Mouse (Mus musculus) embryo, embryonic 11.5 days (tissue): ENCODE measurements around the gene Nfatc4.

Experiments used
- DNase-seq: peaks from one replicate; pipeline ENCODE4 v3.0.0-alpha.2; 2012; ENCODE audit warnings: low read depth, low spot score

The Nfatc4 gene

DNA sequence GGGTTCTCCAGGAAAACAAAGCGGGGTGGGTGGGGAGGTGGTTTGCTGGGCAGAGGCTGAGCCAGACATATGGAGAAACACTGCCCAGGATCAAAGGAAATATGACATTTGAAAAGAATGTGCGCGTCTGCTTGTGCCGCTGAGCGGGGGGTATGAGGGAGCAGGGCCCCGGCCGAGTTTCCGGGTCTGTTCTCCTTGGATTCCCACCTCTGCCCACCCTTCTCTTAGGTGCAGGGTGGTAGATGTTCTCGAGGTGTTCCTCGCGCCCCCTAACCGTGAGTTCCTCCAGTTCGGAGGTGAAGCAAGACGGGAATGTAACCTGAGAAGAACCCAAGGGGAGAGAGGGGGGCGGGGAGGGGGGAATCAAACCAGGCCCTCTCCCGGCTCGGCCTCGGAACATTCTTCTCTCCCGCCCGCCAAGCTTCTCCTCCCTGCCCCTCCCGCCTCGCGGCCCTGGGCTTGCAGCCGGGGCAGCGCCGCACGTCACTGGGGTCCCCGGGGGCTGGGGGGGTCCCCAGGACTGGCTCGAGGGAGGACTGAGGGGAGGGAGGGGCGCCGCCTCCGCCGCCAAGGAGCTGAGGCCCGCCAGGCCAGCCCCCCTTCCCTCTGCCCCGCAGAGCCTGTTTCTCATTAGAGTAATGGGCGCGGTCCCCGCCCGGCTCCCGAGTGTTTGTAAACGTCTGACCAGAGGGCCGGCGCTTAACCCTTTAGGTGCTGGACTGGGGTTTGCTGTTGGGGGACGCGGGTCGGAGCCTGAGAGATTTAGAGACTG lies at the start of gene Nfatc4:
Nfatc4 (plus strand) TSS at position 154 of the 772 bp plus-strand sequence.
- peak; percentile 90 for DNase-seq

GRCm38 (mm10) chr14:55776711-55777110 lies 46.2 kb upstream of the Nfatc4 start:
- DNase-seq = no peak

DNA sequence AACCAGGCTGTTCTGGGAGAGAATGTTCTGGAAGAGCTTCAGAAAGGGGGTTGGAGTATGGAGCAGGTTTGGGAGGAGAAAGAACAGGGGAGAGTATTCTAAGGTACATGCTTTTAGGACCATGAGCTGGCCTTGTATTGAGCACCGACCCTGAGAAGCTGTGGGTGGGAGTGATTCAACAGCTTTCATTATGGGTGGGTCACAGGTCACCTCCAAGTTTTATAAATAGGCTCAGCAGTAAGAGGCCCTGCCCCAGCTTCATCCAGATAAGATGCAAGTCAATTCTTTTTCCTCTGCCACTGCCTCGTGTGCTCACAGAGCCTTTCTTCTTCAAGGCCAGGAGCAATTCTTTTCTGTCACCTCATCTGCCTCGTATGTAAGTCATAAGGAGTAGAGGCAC lies 45.8 kb upstream of the Nfatc4 start:
- no peak for DNase-seq

DNA sequence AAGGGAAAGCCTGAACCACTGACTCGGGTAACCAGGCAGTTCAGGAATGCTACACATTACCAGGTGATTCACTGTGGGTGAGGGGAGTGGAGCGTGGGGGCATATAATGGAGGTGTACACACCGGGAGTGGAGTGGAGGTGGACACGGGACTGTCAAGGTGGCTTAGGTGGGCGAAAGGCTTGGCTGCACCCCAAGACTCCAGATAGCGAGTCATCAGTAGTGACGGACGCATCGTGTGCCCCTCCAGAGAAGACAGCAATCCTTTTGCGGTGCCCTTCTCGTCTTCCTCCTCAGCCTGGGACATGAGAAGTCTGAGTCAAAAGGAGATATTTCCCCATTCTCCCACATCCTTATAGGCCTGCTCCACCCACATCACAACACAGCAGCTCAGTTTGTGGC lies 45.1 kb upstream of the Nfatc4 start:
- DNase-seq = no peak

- no peak for DNase-seq
Measured at GRCm38 (mm10) chr14:55778686-55779085, 44.3 kb upstream of the Nfatc4 start.

GRCm38 (mm10) chr14:55779656-55780055 lies 43.3 kb upstream of the Nfatc4 start:
- no peak for DNase-seq

DNA sequence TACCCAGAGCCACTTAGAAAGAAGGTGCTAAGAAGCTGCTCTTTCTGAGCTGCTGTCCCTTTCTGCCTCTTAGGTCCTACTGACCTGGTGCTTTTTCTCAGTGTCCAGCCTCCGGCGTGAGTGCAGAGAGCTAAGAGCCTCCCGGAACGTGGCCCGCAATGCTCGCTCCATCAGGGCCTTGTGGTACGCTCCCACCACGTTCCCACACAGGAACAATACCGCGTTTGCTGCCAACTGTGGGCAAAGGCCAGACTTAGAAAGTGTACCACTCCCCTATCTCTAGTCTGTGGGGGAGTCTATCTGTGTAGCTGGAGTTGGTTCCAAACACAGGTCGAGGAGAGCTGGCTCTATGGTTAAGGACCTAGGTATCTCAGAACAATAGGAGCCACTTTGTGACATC lies 42.2 kb upstream of the Nfatc4 start:
- no peak for DNase-seq

GRCm38 (mm10) chr14:55781310-55781709 lies 41.6 kb upstream of the Nfatc4 start:
- peak; percentile 69 for DNase-seq

DNA sequence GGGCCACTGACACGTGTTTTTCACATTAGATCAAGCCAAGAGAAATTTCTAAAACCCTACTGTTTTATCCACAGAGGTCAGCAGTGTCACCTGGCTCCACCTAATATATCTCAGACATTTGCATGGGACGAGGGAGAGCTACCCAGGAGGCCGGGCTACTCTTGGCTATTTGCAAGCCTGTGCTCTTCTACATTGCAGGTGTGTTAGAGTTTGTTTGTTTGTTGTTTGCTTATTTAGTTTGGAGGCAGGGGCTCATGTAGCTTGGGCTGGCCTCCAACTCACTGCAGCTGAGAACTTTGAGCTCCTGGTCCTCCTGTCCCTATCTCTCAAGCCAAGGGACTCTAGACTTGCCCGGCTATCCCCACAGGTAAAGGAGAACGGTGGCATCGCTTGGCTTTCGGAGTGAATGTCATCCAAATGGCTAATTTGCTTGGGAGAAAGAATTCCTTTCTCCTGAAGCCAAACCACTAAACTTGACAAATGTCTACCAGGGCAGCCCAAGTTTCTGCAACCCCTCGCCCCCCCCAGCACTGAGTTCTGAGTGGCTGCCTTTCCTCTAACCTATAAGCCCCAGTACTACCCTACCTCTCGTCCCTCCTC lies 40.5 kb upstream of the Nfatc4 start:
- no peak for DNase-seq

DNA sequence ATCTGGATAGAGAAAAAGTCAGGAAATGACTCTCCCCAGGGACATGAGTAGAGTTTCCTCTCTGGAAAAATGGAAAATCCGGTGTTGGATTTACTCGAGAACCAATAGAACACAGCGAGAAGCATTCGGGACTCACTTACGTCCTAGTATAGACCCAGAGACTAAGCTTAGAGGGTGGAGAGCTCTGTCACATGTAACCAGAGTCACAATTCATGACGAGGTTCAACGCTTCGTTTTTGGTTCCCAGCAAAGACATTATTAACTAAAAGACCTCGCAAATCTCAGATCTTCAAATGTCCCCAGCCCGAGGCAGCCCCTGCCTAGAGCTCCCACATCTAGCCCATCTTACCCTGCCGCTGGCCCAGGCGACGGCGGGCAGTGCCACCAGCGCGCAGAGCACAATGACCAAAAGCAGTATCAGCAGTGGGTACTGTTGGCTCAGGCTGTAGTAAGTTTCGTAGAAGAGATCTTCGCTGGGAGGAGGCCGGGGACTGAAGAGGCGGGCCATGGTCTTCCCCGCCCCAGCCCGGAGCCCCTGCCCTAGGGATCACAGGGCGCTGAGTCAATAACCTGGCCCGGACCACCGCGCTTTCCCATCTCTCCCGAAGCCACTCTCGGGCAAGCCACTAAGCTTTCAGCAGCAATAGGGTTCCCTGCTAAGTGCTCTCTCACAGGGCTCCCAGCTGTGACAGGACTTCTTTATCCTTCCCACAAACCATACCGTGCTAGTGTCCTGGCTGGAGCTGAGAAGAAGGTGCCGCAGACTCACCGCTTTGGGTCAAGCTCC lies 39.6 kb upstream of the Nfatc4 start:
- no peak for DNase-seq

DNA sequence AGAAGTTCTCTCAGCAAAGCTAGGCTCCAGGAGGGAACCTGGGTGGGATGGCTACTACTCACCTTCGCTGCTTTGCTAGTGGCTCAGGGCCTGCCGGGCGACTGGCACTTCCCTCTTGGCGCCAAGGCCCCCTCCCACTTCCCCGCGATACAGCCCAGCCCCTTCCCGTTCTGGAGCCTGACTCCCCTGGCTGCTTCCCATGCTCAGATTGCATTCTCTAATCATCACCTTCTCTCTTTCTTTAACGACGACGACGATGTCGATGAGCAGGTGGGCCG lies 39.0 kb upstream of the Nfatc4 start, which contains the start of gene Adcy4:
Adcy4 (minus strand) TSS at position 138 of the 278 bp plus-strand sequence.
- no peak for DNase-seq

DNA sequence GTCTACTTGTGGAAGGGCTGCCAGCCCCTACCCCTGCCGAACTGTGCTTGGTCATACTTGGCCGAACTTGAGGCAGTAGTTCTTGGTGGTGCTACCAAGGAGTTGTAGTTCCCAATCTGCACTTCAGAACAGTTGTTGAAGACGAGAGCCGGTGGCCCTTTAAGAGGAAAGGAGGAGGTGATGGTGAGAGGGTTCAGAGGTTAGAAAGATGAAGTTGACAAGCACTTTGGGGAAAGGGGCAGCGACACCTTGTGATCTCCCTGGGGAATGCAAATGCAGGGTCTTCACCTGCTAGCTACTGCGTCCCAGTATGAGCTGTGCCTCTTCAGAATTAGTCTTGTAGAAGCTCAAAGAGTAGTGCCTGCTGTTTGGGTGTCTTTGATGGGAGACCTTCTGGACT lies 37.7 kb upstream of the Nfatc4 start:
- DNase-seq = no peak

DNA sequence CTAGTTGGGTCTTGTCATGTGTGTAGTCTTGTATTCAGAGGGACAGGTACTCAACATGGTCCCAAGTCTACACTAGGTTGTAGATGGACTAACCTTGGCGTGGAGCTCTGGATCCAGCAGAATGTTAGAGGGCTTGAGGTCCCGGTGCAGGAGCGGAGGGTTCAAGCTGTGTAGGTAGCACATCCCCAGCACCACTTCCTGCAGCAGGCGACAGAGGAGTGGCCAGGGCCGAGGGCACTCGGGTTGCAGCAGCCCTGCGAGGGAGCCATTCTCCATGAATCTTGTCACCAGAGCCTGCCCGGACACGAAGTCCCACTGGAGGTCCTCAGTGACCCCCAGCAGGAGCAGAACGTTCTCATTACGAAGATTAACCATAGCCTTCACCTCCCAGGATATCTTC lies 35.2 kb upstream of the Nfatc4 start:
- DNase-seq = no peak

- DNase-seq = no peak
Measured at GRCm38 (mm10) chr14:55788256-55789050, 34.5 kb upstream of the Nfatc4 start, which contains the start of gene Ripk3. Gene Ripk3, minus strand, starts transcription at chr14:55788865.

DNA sequence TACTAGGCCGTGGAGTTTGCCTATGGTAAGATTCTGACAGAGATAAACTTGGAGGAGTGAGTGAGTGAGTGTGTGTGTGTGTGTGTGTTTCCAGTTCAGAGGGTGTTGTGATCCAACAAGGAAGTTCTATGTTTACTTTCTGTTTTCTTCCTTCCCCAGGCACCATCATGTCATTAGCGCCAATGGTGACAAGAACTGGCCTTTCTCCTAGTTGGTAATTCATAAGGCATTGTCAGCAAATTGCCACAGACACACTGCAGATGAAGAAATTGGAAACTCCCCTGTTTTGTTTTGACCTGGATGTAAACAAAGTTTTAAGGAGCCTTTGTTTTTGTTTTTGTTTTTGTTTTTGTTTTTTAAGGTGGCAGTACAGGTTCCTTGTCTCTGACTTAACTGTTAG lies 29.5 kb upstream of the Nfatc4 start:
- no peak for DNase-seq

DNA sequence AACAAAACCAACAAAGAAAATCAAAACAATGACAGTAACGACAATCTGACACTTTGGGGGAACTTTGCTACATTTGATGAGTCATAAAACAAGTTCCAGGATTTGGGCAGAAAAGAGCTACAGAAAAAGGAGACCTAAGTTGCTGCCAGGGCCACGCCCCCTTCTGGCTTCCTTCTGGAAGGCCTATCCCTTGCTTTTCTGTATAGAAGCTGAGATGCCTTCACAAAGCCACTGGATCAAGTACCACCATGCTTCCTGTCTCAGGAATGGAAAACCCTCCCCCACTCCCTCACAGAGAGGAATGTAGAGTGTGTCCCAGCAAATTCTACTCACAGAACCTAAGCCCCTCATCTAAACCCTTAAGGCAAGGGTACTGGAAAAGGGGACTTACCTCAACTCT lies 29.0 kb upstream of the Nfatc4 start:
- no peak for DNase-seq

DNA sequence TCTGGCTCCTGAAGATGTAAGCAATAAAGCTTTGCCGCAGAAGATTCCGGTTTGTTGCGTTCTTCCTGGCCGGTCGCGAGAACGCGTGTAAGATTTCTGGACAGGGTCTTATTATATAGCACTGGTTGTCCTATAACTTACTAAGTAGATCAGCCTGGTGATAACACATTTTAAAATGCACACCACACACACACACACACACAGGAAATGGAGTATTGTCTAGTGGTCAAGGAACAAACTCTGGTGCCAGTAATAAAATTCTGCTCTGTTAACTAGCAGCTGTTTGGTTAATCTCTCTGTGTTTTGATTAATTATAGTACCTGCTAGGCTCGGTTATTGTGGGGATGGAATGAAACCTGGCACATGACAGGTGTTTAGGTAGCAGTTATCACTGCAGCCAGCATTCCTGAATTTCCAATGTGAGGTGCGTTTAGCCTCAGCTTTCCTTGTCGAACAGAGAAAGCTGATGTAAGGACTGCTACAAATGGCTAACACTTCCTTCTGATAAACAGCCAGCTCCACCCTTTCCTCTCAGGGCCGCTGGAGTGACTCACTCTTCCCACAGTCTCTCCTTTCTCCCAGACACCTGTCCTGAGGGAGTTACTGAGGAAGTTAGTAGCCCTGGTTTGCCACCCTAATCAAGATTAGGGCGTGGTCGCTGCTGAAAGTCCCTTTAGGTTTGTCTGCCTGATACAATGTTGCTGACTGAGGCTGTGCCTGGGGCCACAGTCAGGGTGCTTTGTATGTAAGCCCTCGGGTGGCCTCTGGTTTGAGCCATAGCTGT lies 27.4 kb upstream of the Nfatc4 start:
- DNase-seq = no peak

GRCm38 (mm10) chr14:55814885-55815284 lies 8.1 kb upstream of the Nfatc4 start:
- peak; percentile 76 for DNase-seq

DNA sequence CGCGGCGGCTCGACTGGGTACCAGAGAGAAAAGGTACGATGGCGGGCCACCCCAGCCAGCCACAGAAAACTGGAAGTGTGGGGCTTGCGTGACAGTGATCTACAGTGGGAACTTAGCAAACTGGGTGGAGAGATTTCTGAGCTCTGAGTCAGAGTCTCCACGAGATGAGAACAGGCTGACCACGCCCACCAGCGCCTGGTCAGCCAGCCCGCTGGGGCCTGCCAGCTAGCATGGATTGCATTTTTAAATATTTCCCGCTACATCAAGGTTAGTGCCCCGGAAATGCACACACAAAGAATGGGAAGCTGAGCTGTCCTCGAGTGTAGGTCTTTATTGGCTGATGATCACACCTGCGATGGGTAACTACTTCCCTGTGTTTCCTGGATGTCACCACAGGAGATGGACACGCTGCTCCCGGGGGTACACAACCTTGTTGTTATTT lies 7.6 kb upstream of the Nfatc4 start:
- no peak for DNase-seq

- DNase-seq = no peak
Measured at GRCm38 (mm10) chr14:55819845-55820405, 3.0 kb upstream of the Nfatc4 start.

DNA sequence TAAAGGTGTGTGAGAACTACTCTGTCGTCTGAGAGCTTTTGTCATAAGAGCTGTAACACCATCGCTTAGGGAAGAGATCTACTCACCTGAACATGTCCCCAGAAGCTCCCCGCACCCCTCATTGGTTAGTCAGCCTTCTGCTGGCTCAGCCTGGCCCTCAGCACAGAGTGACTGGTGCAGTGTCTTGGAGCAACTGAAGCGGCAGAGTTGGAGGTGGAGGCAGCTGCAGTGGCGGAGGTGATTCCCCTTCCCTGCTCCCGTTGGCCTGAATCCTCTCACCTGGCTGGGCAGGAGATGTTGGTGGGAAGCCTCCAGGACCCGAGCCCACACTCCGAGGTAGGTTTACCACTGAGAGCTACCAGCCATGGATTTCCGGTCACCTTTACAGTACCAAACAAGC lies 2.4 kb upstream of the Nfatc4 start:
- DNase-seq = no peak
